Mouse (Mus musculus): ENCODE data around the gene Rsph3a.
A peak's percentile ranks its signal among the peaks of the same experiment; 100 is the strongest.

Gene Rsph3a

DNA sequence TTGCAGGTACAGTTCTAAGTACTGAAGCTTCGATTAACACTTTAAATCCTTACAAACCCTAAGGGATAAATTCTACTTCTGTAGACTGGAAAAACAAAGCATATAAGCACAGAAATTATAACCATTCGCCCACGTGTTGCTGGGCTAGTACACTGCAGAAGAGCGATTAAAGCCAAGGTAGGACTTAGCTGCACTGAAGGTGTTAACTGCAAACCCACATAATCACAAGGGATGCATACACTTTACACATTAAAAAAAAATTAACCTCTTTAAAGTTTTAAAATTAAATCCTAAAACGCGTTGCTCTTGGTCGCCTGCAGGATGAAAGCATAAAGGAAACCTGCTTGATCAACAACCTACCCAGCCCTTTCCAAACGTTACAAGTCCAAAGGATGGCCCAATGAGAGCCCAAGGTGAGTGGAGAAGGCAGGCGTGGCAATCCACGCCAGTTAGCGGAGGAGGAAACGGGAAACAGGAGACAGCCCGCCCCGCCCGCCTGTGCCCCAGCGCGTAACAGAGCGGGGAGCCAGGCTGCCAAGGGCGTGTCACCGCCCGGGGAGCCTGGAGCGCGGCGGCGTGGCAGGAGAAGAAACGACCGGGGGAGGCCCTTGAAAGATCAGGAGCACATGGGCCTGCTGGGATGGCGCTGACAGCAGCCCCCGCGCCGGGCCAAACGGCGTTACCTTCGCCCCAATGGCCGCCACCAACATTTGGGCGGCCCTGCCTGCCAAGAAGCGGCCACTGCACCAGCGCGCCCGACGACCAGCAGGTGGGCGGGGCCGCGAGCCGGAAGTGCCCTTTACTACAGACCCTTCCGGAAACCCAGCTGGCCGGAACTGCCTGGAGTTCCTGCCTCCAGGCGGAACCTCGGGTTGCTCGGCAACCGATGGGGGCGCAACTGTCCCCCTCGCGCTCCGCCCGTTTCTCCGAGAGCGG lies at the start of gene Rsph3a:
TSS of gene Rsph3a (plus strand) at position 498 of the 936 bp plus-strand sequence.
- DNase-seq (ENCODE audit: low spot score), result peak; percentile 91

DNA sequence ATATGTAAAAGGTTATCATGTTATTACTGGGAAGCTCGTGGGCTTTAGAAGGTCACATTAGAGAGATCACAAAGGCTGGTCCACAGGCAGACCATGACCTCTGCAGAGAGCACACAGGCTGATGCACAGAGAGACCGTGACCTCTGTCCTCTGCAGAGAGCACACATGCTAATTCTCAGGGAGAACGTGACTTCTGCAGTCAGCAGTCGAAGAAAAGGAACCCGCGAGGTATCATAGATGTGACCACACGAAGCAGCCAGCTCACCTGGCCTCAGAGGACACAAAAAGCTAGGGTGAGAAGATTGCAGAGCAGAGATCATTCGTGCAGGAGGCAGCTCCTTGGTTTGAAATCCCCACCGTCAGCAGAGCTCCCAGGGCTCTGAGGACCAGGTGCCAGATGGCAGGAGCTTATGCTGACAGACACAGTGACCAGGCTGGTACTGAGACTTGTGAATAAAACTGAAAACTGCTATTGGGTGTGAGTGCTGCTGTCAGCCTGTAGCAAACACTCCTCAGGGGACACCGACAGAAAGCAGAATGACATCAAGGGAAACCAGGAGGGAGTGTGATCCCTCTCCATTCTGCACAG lies 49.3 kb upstream of the Rsph3a start:
- DNase-seq (ENCODE audit: low spot score), result no peak

DNA sequence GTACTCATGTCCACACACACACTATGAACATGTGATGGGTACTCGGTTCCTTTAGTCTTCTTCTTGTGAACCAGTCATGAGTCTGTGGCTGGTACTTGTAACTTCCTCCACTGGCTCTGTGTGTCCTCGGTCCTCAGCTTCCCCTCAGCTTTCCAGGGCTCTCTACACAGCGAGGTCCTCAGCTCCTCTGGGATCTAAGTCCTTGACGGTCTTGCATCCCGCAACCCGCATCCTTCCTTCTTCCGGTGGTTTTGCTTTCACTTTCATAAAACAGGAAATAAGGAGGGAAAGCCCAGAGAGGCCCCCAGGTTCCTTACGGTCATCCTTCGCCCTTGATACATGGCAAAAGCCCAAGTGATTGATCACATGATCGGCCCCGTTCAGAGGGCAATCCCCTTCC lies 48.3 kb upstream of the Rsph3a start:
- DNase-seq (ENCODE audit: low spot score), result no peak

DNA sequence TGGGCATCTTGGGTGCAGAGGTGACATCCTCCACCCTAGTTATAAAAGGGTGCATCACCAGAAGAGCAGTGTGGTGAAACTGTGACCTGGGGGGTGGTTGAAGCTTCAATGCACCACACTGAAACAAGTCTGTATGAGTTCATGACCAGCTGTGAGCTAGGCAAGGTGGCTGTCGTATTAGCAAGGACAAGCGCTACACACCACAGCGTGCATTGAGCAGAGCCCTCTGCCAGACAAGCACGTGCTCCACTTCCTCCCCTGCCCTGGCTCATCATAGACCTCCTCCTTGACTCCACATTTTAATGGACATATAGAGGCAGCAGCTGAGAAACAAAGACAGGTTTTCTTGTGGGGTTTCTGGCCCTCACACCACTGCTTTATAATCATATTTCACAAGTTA lies 47.7 kb upstream of the Rsph3a start:
- no peak for DNase-seq (ENCODE audit: low spot score)

DNA sequence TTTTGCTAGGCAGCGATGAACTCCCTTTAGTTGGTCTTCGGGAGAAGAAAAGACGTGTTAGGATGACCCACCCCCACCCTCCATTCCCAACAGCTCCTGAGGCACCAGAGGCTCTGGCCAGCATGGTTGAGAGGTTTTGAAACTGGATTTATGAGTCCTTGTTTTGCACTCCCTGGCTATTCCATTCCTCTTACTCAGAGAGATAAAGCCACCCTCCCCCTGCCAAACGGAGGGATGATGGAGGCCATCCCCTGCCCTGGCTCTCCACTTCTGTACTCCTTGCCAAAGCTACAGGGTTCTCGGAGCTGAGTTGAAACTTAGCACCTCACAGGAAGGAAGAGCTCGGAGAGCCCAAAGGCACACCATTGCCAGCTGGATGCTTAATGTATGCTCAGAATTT lies 46.2 kb upstream of the Rsph3a start:
- DNase-seq (ENCODE audit: low spot score), result no peak

DNA sequence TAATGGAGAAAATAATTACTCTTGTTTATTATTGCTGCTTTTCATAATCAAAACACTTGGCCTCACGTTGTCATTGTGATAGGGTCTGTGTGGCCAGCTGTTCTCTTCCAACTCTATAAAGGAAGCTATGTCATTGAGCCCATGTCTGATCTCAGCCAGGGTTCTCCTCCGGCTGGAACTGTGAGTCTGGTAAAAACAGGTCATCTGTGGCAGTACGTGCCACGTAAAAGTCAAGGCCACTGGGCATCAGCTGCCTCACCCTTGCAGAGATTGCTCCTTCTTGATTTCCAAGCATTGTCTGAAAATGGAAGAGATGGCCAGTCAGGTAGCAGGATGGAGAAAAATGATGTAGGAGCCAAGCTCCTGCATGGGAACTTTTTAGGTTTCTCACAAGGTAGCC lies 45.5 kb upstream of the Rsph3a start:
- no peak for DNase-seq (ENCODE audit: low spot score)

DNA sequence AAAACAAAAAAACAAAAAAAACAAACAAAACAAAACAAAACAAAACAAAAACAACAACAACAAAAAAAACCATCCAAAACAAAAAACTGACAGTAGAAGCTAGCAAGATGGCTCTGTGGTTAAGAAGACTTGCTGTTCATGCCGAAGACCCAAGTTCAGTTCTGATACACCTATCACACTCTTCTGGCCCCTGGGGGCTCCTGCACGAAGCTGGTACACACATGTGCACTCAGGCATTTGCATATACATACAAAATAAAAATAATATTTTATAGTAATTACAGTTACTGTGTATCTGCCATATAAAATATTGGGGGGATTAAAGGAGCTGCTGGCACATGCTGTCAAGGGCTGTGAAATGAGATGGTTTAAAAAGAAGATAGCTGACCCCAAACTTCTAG lies 43.9 kb upstream of the Rsph3a start:
- DNase-seq (ENCODE audit: low spot score), result no peak

DNA sequence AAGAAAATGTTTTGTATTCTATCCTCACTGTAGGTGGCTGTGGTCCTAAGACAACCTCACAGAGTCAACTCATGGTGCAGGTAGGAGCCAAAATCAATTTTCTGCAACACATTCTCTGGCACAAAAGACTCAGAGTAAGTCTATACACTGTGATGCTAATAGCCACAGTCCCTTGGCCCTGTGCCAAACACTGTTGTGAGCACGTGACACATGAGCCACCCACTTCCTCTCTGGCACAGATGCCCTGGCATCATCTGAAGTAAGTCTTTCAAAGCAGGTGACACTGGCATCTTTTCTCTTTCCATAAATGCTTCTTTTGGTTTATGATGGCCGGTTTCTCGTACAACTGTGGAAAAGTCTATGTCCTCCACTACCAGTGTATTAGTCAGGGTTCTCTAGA lies 43.1 kb upstream of the Rsph3a start:
- no peak for DNase-seq (ENCODE audit: low spot score)

DNA sequence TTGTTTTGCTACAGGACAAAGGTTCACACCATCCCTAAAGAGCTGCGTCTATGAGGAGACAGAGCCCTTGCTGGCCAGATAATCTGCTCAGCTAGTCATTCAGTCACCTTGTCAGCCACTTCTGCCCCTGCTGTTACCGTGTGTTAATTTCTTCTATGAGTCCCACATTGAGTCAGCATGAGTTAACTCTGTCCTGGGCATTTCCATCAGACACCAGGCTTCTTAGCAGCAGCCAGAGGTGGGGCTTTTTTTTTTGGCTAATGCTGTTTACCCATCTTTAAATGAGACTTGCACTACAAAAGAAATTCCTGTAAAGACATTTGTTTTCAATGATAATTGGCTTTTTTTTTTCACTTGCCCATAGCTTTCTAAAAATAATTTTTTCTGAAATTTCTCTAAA lies 40.4 kb upstream of the Rsph3a start:
- DNase-seq (ENCODE audit: low spot score), result no peak

DNA sequence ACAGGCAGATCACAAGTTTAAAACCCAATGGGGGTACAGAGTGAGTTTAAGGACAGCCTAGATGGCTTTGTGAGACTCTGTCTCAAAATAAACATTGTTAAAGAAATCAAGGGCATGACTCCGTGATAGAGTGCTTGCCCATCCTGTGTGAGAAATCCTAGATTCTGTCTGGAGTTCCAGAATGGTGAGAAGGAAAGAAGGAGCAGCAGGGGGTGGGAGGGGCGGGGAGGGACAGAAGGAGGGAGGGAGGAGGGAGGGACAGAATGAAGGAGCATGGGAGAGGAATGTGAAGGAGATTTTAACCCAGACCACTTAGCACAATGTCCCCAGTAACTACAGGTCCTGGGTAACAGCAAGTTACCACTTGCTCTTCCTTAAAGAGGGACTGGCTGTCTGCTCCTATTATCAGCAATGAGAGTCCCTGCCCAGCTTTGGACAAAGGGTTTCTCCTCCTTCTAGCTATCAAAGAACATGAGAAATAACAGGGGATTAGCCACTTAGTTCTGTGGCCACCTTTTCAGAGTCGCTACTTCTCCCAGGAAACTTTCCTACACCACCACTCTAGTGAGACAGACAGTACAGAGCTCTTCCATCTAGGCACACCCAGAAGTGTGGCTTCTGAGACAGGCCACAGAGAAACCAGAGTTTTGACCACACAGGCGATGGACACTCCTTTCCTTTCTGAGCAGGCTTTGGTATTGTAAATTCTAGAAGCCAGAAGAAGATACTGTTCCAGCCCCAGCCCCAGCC lies 39.3 kb upstream of the Rsph3a start:
- DNase-seq (ENCODE audit: low spot score), result no peak

DNA sequence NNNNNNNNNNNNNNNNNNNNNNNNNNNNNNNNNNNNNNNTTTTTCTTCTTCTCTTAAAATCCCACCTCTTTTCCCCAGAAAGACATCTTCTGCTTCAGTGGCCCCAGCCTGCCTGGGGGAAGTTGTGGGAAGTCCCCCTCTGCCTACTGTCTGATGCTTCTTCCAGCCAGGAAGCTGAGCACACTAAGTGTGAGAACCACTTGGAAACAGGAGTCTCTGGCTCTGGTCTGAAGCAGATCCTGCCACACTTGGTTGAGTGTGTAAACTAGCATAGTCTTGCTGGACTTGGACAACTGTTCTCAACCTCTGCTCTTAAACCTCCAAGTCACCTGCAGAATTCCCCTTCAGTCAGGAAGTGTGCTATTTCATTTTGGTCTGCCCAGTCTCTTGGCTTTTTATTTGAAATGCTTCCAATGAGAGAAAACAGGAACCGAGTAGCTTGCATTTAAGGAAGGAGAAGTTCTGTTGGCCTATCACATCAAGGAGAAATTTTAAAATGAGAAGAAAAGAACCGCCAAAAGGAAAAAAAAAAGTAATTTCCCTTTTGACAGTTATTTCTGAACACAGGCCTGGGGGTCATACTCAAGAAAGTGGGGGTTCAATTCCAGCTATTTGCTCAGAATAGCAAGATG lies 30.7 kb upstream of the Rsph3a start:
- no peak for DNase-seq (ENCODE audit: low spot score)

DNA sequence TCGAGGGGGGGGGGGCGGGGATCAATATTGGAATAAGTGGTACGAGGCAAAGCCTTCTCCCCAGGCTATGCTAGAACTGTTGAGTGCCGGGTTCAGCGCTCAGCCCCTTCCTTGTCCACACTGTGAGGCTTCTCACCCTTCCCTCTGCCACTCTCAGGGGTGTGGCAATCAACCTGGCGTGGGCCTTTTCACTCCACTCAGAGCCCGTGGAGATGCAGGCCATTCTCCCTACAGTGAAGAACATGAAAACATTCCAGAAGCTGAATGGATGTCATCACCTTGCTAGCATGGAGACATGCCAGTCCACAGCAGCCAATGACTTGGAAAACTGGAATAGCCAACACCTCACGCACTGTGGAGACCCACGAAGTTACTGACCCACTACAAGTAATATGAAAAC lies 29.6 kb upstream of the Rsph3a start:
- no peak for DNase-seq (ENCODE audit: low spot score)

DNA sequence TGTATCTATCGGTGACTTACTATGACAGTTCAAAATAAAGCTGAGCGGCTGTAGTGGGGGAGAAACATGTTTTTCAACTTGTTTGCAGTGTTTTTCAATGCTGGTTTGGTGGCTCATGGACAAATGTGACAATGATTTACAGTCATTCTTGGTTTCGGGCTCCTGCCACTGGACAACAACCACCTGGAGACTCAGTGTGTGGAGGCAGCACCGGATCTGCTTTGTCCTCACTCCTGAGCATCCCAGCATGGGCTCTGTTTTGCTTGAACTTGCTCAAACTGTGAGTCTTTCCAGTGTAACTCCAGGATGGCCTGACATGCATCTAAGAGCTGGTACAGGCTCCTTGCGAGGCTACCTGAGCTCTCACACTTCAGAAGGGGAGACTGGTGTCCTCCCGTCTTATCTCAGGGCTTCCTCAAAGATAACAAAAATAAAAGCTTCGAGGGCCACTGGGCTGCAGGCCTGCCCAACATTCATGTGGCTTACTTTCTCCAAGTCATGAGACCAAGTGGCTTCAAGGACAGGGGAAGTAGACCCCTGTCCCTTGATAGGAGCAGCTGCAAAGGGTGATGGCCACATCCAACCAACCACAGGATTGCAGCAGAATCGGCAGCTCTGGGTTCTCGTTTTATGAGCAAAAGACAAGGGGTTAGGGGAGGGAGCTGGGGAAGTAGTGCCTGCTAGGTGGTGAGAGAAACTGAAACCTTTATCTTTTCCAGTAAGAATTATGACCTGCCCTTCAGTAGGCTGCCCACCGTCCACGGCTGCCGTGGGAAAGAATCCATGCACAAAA lies 28.4 kb upstream of the Rsph3a start:
- no peak for DNase-seq (ENCODE audit: low spot score)

DNA sequence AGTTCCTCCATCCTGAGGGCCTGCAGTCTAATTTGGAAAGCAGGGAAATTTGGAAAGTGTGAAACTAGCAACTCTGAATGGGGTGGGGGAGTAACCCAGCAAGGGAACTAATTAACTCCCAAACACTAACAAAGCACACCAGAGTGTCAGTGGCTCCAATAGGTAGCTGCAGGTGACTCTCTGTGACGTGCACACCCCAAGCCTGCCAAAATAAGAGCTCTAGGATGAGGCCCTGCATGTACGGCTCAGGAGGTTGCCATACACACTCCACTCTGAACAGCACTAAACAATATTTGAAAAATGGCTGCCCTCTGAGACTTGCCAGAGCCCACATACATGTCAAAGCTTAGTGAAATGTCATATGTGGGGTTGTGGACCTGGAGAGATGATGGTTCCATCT lies 27.1 kb upstream of the Rsph3a start:
- DNase-seq (ENCODE audit: low spot score), result no peak

DNA sequence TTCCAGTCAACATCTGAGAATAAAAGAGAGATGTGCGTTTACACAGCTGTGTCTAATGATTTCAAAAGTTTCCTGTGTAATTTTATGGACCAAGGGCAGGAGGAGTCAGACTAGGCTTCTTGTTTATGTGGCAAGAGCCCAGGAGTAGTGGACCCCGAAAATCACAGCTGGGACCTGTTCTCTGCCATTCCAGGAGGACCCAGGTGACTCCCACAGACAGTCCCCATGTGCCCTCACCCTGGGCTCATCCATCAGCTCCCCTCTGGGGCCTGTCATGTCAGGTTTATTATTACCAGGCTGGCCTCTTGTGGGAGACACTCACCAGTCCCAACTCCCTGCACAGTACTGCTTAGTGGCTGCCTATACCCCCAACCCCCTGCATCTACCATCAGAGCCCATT lies 26.2 kb upstream of the Rsph3a start:
- no peak for DNase-seq (ENCODE audit: low spot score)

DNA sequence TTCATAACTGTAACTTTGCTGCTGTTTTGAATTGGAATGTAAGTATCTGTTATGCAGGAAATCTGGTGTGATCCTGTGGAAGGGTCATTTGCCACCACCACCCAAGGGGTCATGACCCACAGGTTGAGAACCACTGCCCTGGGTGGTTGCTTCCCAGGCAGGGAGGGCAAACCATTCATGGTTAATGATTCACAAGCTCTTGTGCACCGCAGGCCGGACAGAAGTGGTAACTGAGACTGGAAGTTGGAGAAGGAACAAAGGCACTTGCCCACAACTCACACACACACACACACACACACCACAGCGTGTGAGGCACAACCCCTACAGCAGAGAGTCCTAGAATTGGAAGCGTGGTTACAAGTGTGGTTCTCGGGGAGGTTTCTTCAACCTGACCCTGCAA lies 22.9 kb upstream of the Rsph3a start:
- no peak for DNase-seq (ENCODE audit: low spot score)

DNA sequence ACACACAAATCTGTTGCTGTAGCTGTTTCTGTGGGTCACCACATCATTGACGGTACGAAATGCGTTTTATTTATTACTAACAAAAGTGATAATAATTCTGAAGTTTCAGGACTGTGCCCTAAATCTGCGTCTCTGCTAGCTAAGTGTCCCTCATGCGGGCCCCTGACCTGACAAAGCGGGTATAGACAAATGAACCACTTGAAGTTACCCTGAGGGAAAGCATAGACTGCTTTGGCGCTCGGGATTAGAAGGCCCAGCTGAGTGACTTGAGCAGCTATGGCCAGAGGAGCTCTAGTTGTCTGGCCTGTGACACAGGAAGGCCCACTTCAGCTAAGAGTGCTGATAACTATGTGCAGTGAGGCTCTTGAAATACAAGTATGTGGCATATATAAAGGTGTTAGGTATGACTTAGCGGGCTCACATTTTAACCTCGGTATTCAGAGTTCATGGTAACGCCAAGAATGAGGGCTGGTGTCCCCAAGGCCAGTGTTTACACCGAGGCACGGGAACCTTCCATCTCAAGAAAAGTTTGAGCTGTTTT lies 21.2 kb upstream of the Rsph3a start:
- no peak for DNase-seq (ENCODE audit: low spot score)

DNA sequence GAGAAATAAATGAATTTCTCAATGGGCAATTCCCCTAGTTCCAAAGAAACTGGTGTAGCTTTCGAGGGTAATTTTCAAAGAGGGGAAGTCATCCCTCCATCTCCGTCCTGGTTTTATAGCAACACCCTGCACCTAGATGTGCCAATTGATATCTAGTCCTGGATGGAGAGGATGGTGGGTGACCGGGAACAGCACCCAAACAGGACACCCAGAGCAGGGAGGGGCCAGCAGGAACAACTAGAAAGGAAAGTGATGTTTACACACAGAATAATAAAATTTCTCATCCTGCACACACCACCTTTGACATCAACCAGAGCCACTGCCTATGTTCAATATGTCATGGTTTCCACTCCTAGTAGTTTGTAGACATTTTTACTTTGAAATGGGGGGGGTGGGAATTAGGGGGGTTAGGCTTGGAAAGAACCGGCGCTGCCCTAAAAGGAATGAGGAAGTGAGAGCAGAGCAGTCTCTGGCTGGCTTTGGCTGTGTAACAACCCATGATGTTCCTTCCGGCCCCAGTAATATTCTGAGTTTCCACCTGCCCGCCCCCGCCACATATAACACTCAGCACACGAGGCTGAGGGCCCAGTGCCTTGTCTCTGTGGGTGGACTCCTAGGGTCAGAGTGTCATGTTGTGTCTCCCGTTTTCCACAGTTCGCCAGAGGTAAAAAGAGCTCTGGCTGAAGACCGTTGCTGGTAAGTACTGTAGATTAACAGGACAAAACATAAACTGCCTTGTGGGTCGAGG lies 19.8 kb upstream of the Rsph3a start, which contains the start of gene Tagap:
TSS of gene Tagap (plus strand) at position 588 of the 748 bp plus-strand sequence.
- no peak for DNase-seq (ENCODE audit: low spot score)

DNA sequence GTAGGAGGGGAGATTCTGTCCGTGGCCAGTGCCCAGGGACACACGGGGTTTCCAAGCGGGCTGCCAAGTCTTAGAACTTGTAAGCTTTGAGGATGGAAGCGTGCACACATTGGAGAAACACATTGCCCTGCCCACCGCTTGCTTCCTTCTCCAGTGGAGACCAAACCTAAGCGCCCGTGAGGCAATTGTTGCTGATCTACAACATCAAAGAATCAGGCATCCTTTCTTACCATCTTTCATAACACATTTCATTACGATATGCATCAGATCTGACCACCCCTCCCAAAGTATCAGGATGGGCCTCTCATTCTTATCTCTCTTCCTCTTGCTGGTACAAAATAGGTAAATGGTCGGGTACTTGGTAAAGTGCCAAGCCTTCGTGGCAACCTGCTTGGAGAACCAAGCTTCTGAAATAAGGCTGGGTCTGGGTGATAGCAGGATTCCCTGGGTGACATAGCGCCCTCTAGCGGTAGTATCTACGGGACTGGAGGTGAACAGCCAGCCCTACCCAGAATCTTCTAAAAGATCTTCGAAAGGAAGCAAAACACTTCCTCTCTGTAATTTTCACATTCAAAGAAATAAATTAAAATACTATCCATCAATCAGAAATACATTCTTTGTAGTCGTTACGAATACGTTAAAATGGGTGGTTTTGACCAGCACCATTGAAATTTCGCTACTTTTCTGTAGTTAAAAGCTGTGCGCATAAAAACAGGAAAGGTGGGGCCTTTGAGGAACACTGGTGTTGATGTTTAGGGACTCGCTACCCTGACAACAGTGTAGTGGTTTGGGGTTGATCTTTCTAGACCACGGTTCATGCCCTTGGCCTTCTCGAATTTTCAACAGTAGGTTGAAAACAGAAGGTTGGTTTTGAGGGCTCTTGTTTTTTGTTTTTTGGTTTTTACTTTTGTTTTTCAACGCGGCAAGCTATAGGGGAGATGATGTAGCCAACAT lies 17.6 kb upstream of the Rsph3a start:
- DNase-seq (ENCODE audit: low spot score), result peak; percentile 75
